Mouse (Mus musculus): ENCODE results near the gene Mtus2. TPM values are rescaled to one million over a fixed set of nuclear protein-coding genes. Genes with fewer than 3 reads are reported as not detected.

The Mtus2 gene
- polyA plus RNA-seq, 1 experiment = 0.80 TPM

GRCm38 (mm10) chr5:148041661-148042060, 84.5 kb downstream of the Mtus2 start:
- DNase-seq = no peak
- Histone ChIP-seq H3K4me3 (ENCODE audit: insufficient read depth, low read depth, low read length) (no peak overlapping the region), H3K36me3 (ENCODE audit: control insufficient read depth, insufficient read depth, low read length) (no peaks in the 10 kb centered on the region), H3K4me1 (ENCODE audit: control insufficient read depth, insufficient read depth, low read length) (no peaks in the 10 kb centered on the region), H3K27me3 (replicated peaks; ENCODE audit: control insufficient read depth, insufficient read depth, low read length) (no peaks in the 10 kb centered on the region), H3K27ac (ENCODE audit: insufficient read depth, low read depth, low read length) (no peak overlapping the region)
- TF ChIP-seq POLR2A (IDR thresholded peaks at IDR 0.05; ENCODE audit: low read depth, low read length) = no peak
- TF ChIP-seq CTCF (conservative IDR thresholded peaks at IDR 0.05; ENCODE audit: insufficient read depth, insufficient read length, low read depth, low read length) = no peak
- 73% methylated on average over 7 of the region's 7 CpGs for WGBS

DNA sequence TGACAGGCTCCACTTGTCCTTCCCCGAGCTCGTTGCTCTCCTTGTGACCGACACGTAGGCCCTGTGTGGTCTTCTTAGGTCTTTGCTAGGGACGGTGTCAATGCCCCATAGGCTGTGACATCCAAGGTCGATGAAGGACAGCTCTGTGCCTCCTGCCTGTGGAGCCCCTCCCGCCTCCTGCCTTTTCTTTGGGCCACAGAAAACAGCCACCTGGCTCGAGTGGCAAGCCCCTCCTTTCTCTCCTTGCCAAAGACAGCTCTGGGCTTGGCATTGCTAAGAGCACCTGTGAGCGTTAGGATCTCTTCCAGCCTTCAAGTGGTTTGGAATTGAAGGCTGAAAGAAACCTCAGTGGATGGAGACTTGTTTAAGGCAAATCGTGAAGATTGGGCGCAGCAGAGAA, 91.1 kb downstream of the Mtus2 start:
- Histone ChIP-seq H3K36me3 (ENCODE audit: control insufficient read depth, insufficient read depth, low read length) (no peaks in the 10 kb centered on the region), H3K4me3 (ENCODE audit: insufficient read depth, low read depth, low read length) (no peak overlapping the region), H3K4me1 (ENCODE audit: control insufficient read depth, insufficient read depth, low read length) (no peaks in the 10 kb centered on the region), H3K27me3 (replicated peaks; ENCODE audit: control insufficient read depth, insufficient read depth, low read length) (no peaks in the 10 kb centered on the region), H3K27ac (ENCODE audit: insufficient read depth, low read depth, low read length) (no peak overlapping the region)
- WGBS = 80% methylated on average over 11 of the region's 11 CpGs
- TF ChIP-seq POLR2A (IDR thresholded peaks at IDR 0.05; ENCODE audit: low read depth, low read length) (no peak), CTCF (conservative IDR thresholded peaks at IDR 0.05; ENCODE audit: insufficient read depth, insufficient read length, low read depth, low read length) (no peak)
- no peak for DNase-seq

DNA sequence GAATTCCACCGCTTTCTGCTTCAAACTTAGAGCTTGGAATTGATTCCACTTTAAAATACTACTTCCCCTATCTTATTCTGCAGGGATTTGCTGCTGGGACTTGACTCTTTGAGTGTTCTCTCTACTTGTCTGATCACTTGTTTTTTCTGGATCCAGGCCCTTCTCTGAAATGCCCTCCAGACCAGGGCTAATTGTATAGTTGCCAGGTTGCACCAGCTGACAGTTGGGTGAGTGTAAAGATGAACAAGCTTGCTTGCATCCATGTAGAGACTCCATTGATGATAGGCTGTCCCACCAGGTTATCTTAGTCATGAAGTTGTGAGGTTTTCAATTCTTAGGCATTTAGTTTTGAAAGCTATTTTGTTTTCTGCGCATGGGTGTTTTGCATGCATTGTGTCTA, 92.2 kb downstream of the Mtus2 start:
- H3K4me1 ChIP-seq (ENCODE audit: control insufficient read depth, insufficient read depth, low read length) = no peaks in the 10 kb centered on the region
- no peaks in the 10 kb centered on the region for H3K27me3 ChIP-seq (replicated peaks; ENCODE audit: control insufficient read depth, insufficient read depth, low read length)
- no peak overlapping the region for H3K27ac ChIP-seq (ENCODE audit: insufficient read depth, low read depth, low read length)
- WGBS = 86% methylated on average over 2 of the region's 2 CpGs
- TF ChIP-seq POLR2A (IDR thresholded peaks at IDR 0.05; ENCODE audit: low read depth, low read length) (no peak), CTCF (conservative IDR thresholded peaks at IDR 0.05; ENCODE audit: insufficient read depth, insufficient read length, low read depth, low read length) (no peak)
- H3K36me3 ChIP-seq (ENCODE audit: control insufficient read depth, insufficient read depth, low read length) = no peaks in the 10 kb centered on the region
- H3K4me3 ChIP-seq (ENCODE audit: insufficient read depth, low read depth, low read length) = no peak overlapping the region
- no peak for DNase-seq

DNA sequence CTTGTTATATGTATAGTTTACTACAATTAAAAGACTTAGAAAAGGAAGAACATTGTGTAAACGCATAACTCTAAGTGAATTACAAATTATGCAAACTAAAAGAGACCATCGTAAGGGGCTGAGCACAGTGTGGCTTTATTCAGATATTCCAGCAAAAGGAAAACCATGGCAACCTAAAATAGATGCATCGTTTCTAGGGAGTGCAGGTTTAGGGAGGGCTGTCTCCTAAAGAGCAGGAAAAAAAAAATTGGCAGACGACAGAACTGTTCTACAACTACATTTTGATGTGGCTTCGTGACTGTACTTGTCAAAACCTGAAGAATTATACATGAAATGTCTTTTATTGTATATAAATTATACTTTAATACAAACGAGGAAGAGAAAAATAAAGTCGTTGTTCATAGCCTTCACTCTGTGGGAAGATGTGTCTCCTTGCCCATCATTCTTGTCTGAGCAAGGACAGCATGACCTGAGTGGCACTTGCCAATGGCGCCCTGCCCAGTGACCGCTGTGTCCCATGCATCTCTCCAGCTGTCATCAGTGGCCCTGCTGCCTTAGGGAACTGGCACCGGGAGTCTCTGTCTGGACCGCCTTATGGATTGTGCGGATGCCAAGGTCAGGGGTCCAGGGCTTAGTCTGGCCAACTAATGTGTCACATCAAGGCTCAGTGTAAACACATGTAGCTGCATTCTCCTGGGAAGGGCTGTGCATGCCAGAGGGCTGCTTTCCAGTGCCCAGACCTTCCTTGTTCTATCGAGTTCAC, 95.9 kb downstream of the Mtus2 start:
- H3K27me3 ChIP-seq (replicated peaks; ENCODE audit: control insufficient read depth, insufficient read depth, low read length) = no peaks in the 10 kb centered on the region
- H3K27ac ChIP-seq (ENCODE audit: insufficient read depth, low read depth, low read length) = no peak overlapping the region
- no peak for DNase-seq
- no peak for TF ChIP-seq CTCF (conservative IDR thresholded peaks at IDR 0.05; ENCODE audit: insufficient read depth, insufficient read length, low read depth, low read length)
- TF ChIP-seq POLR2A (IDR thresholded peaks at IDR 0.05; ENCODE audit: low read depth, low read length) = no peak
- no peaks in the 10 kb centered on the region for H3K4me1 ChIP-seq (ENCODE audit: control insufficient read depth, insufficient read depth, low read length)
- H3K4me3 ChIP-seq (ENCODE audit: insufficient read depth, low read depth, low read length) = no peak overlapping the region
- H3K36me3 ChIP-seq (ENCODE audit: control insufficient read depth, insufficient read depth, low read length) = no peaks in the 10 kb centered on the region
- WGBS = 76% methylated on average over 13 of the region's 13 CpGs

DNA sequence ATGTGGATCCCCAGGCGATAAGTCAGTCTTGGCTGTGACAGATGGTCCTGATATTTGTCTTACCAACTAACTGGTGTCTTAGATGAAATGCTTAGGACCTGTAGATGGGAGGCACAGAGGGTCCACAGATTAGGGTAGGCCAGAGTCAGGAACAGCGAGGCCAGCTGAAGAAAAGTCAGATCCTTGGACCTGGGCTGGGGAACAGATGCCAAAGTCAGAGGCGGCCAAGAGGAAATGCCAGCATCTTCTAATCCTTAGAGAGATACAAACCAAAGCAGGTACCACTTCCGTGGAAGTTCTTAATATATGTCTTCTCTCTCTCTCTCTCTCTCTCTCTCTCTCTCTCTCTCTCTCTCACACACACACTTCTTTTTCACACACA, 96.5 kb downstream of the Mtus2 start:
- Histone ChIP-seq H3K4me1 (ENCODE audit: control insufficient read depth, insufficient read depth, low read length) (no peaks in the 10 kb centered on the region), H3K36me3 (ENCODE audit: control insufficient read depth, insufficient read depth, low read length) (no peaks in the 10 kb centered on the region), H3K27ac (ENCODE audit: insufficient read depth, low read depth, low read length) (no peak overlapping the region), H3K27me3 (replicated peaks; ENCODE audit: control insufficient read depth, insufficient read depth, low read length) (no peaks in the 10 kb centered on the region), H3K4me3 (ENCODE audit: insufficient read depth, low read depth, low read length) (no peak overlapping the region)
- DNase-seq = no peak
- 80% methylated on average over 4 of the region's 4 CpGs for WGBS
- no peak for TF ChIP-seq CTCF (conservative IDR thresholded peaks at IDR 0.05; ENCODE audit: insufficient read depth, insufficient read length, low read depth, low read length)
- TF ChIP-seq POLR2A (IDR thresholded peaks at IDR 0.05; ENCODE audit: low read depth, low read length) = no peak

- 69% methylated on average over 1 of the region's 1 CpGs for WGBS
- H3K4me3 ChIP-seq (ENCODE audit: insufficient read depth, low read depth, low read length) = no peak overlapping the region
- no peak for TF ChIP-seq POLR2A (IDR thresholded peaks at IDR 0.05; ENCODE audit: low read depth, low read length)
- no peak for TF ChIP-seq CTCF (conservative IDR thresholded peaks at IDR 0.05; ENCODE audit: insufficient read depth, insufficient read length, low read depth, low read length)
- no peak for DNase-seq
- H3K36me3 ChIP-seq (ENCODE audit: control insufficient read depth, insufficient read depth, low read length) = no peaks in the 10 kb centered on the region
- no peaks in the 10 kb centered on the region for H3K27me3 ChIP-seq (replicated peaks; ENCODE audit: control insufficient read depth, insufficient read depth, low read length)
- no peak overlapping the region for H3K27ac ChIP-seq (ENCODE audit: insufficient read depth, low read depth, low read length)
- no peaks in the 10 kb centered on the region for H3K4me1 ChIP-seq (ENCODE audit: control insufficient read depth, insufficient read depth, low read length)
Measured at GRCm38 (mm10) chr5:148056831-148057230, 99.7 kb downstream of the Mtus2 start.

GRCm38 (mm10) chr5:148057433-148057832, 100.3 kb downstream of the Mtus2 start:
- TF ChIP-seq POLR2A (IDR thresholded peaks at IDR 0.05; ENCODE audit: low read depth, low read length) = no peak
- no peak for TF ChIP-seq CTCF (conservative IDR thresholded peaks at IDR 0.05; ENCODE audit: insufficient read depth, insufficient read length, low read depth, low read length)
- Histone ChIP-seq H3K4me3 (ENCODE audit: insufficient read depth, low read depth, low read length) (no peak overlapping the region), H3K27ac (ENCODE audit: insufficient read depth, low read depth, low read length) (no peak overlapping the region), H3K36me3 (ENCODE audit: control insufficient read depth, insufficient read depth, low read length) (no peaks in the 10 kb centered on the region), H3K27me3 (replicated peaks; ENCODE audit: control insufficient read depth, insufficient read depth, low read length) (no peaks in the 10 kb centered on the region), H3K4me1 (ENCODE audit: control insufficient read depth, insufficient read depth, low read length) (no peaks in the 10 kb centered on the region)
- WGBS = 69% methylated on average over 3 of the region's 3 CpGs
- no peak for DNase-seq
